Mouse (Mus musculus) heart, adult 2 months (tissue): ENCODE data around the gene Nf2. TPM values are rescaled to one million over a fixed set of nuclear protein-coding genes. Genes with fewer than 3 reads are reported as not detected.

ENCODE experiments used
- DNase-seq, 2 experiments: peaks; one replicate each; pipeline ENCODE4 v3.0.0; 2021
- H3K27ac ChIP-seq: fragments of 200-600 bp; 2 replicates; pipeline ENCODE4 v1.8.1; 2022
- H3K27me3 ChIP-seq: fragments of 200-500 bp; 2 replicates; pipeline ENCODE4 v1.6.1; 2012; ENCODE audit warnings: mild to moderate bottlenecking, low read length, inconsistent platforms, mixed read lengths; ENCODE audit not compliant: control insufficient read depth, insufficient read depth
- H3K36me3 ChIP-seq: fragments of 200-500 bp; 2 replicates; pipeline ENCODE4 v1.6.1; 2012; ENCODE audit warnings: low read length, inconsistent platforms; ENCODE audit not compliant: control insufficient read depth, insufficient read depth
- H3K4me1 ChIP-seq: fragments of 200-500 bp; 2 replicates; pipeline ENCODE4 v1.6.1; 2011; ENCODE audit warnings: low read length; ENCODE audit not compliant: control insufficient read depth, insufficient read depth
- H3K4me3 ChIP-seq: fragments of 200-600 bp; 2 replicates; pipeline ENCODE4 v1.8.1; 2022
- H3K79me2 ChIP-seq: fragments of 200-500 bp; replicated peaks from 2 replicates; pipeline ENCODE4 v1.6.1; 2012; ENCODE audit warnings: mild to moderate bottlenecking, inconsistent platforms, low read length, moderate library complexity, mixed read lengths; ENCODE audit not compliant: control insufficient read depth, insufficient read depth
- H3K9ac ChIP-seq: fragments of 200-500 bp; 2 replicates; pipeline ENCODE4 v1.6.1; 2012; ENCODE audit warnings: low read depth, mild to moderate bottlenecking, control low read depth, inconsistent platforms, low read length, mixed read lengths
- CTCF ChIP-seq: fragments of 200-600 bp; IDR thresholded peaks from 2 replicates; pipeline ENCODE4 v1.8.1; 2022; ENCODE audit warnings: antibody characterized with exemption, mild to moderate bottlenecking, moderate library complexity
- EP300 ChIP-seq: fragments of 200-500 bp; IDR thresholded peaks from 2 replicates; pipeline ENCODE4 v1.6.1; 2011; ENCODE audit warnings: low read depth, low read length, control low read depth; ENCODE audit not compliant: insufficient read depth
- POLR2A ChIP-seq: fragments of 200-500 bp; IDR thresholded peaks from 2 replicates; pipeline ENCODE4 v1.6.1; 2011; ENCODE audit warnings: mild to moderate bottlenecking, low read depth, low read length, control low read depth; ENCODE audit not compliant: insufficient read depth
- whole genome bisulfite sequencing: fragments of 180-500 bp; shearing (Covaris S2); methylation state at CpG from one replicate; pipeline ENCODE4 v1.1.7; 2018; 5-methylcytosine and 5-hydroxymethylcytosine counted together
- intact Hi-C: fragments of 180-260 bp; cut with DNase I; formaldehyde crosslinking; loops from one replicate; pipeline ENCODE4 v1.15.1; 2025
- long read RNA-seq: library from polyadenylated mRNA; stranded (forward); transcript quantifications from one replicate; pipeline ENCODE4 v2.0.0, GENCODE M21; 2021
- polyA plus RNA-seq: library from polyadenylated mRNA; depleted of rRNA; stranded (reverse); fragments of >200 nt; gene quantifications from 2 replicates; pipeline ENCODE4 v1.2.3, GENCODE M21; 2012; rRNA removed
- total RNA-seq, 2 experiments: library from RNA; stranded (reverse); gene quantifications; 2 replicates each; pipeline ENCODE4 v1.2.3; 2021

Nf2 gene
- total RNA-seq: 10 to 100 TPM; 77.1 to 85.0 TPM
- 57.1 and 85.2 TPM in 2 replicates for polyA plus RNA-seq
- long read RNA-seq, full-length matches to known transcripts: 27 of 56 reads
- long read RNA-seq, partial matches to known transcripts: 9 of 56 reads
- long read RNA-seq, other reads (novel, unspliced or antisense): 20 of 56 reads

DNA sequence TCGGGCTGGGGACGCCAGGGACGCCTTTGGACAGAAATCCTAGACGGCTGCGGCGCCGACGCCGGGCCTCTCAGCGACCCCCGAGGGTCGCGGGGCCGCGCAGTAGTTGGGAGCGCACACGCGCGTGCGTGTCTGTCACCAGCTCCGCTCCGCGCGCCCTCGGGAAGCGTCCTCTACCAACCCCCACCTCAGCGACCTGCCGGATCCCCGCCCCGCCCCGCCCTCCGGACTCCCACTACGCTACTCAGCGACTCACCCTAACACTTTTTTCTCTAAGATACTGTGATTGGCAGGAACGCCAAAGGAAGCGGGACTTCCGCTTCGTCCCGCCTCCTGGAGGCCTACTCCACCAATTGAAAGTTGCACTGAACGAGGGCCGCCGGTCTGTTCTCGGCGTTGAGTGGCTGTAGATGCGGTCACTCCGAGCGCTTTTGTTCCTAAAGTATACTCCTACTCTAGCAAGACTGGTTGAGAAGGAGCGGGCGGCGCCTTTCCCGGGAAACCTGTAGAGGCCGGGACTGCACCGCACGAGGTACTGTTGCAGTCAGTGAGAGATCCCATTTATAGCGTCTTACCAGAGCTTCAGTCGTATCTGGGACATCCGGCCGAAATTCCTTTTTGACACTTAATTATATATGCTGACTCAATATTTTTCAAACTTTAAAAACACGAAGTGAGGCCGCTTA, at the start of gene Nf2:
Gene Nf2, minus strand, starts transcription at position 279 of the 686 bp plus-strand sequence.
- H3K4me3 ChIP-seq: peak within 1 kb of the TSS; percentile 94
- H3K36me3 ChIP-seq: peaks cover 1% of the 10 kb centered on the region
- no peaks in the 10 kb centered on the region; the same call in 1 of the 2 replicates for H3K79me2 ChIP-seq
- H3K4me1 ChIP-seq: peaks cover 3% of the 10 kb centered on the region; the same call in 1 of the 2 replicates
- intact Hi-C loops: loop anchor here (5.0 kb wide), 1 partner anchor 142 kb away; no protein-coding TSS in a partner anchor
- no peaks in the 10 kb centered on the region for H3K27me3 ChIP-seq
- peak within 1 kb of the TSS; percentile 88 for H3K27ac ChIP-seq
- H3K9ac ChIP-seq: peak within 1 kb of the TSS; percentile 80
- WGBS: under 1% methylated on average over 60 of the region's 60 CpGs
- peak; percentile 61 for TF ChIP-seq POLR2A
- no peak for TF ChIP-seq EP300
- peak; percentile 49 for TF ChIP-seq CTCF
- DNase-seq: peak; percentile 94 to 99

DNA sequence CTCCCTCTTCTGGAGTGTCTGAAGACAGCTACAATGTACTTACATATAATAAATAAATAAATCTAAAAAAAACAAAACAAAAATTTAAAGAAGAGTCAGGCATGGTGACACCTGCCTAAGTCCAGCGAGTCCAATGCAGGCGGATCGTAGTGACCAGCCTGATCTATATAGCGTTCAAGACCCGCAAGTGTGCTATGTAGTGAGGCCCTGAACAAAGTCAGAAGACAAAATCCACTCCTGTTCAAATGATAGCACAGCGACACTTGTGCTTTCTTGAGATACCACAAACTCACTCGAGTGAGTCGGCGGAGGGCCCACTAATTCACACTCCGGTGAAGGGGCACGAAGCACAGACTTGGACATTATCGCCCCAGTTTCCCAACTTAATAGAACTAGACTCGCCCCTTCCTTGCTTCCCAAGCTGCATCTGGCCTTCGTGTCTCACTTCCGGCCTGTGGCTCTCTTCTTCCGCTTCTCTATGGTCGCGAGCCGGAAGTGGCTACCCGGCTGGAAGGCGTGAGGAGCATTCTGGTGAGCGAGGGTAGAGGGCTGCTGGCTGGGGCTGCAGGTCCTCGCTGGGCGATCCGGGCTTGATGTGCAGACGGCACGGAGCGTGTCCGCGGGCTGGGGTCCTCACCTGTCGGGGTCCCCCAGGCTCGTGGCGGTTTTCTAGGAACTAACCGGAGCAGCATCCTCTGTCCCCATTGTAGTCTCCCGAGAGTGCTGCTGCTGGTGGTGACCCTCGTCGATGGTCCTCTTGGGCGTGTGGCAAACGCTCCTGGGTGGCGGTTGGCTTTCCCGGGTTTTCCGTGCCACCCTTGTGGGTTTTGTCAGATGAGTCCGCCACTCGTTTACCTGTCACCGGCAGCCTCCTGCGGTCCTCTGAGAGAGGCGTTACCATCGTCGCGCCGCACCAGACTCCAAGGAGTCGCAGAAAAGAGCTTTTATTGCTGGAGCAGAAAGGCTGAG, 45.8 kb upstream of the Nf2 start, which contains the start of gene Thoc5:
Gene Thoc5, plus strand, starts transcription at position 473 of the 969 bp plus-strand sequence.
- Histone ChIP-seq H3K27me3 (no peaks in the 10 kb centered on the region), H3K27ac (peak within 1 kb of the TSS; percentile 56), H3K36me3 (no peaks in the 10 kb centered on the region), H3K79me2 (no peaks in the 10 kb centered on the region), H3K9ac (peak within 1 kb of the TSS; percentile 61), H3K4me1 (peaks cover 3% of the 10 kb centered on the region), H3K4me3 (peak within 1 kb of the TSS; percentile 73)
- intact Hi-C loops: no loop called here
- WGBS: 2% methylated on average over 52 of the region's 52 CpGs
- peak; percentile 84 to 87 for DNase-seq
- TF ChIP-seq POLR2A: peak; percentile 87
- TF ChIP-seq EP300: peak; percentile 24; the same call in 1 of the 2 replicates
- TF ChIP-seq CTCF: no peak

DNA sequence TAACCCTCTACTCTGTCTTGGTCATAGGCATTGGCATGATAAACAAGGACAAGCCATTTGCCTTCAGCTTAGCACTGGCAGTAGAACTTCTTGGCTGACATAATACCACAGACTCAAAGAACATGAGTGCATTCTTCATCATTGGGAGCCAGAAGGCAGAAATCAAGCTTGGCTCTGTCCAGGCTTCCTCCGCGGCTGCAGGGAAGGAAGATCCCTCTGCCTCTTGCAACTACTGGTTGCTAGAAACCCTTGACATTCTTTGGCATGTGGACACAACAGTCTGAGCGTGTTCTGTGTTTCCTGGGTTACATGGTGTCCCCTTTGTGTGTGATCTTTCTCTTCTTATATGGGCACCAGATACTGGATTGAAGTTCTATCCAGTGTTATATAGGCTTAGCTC, 37.7 kb upstream of the Nf2 start:
- WGBS: 86% methylated on average over 3 of the region's 3 CpGs
- no peak for TF ChIP-seq POLR2A
- TF ChIP-seq CTCF: no peak
- no peak for TF ChIP-seq EP300
- Histone ChIP-seq H3K9ac (no peak overlapping the region), H3K79me2 (no peaks in the 10 kb centered on the region), H3K27ac (no peak overlapping the region), H3K36me3 (no peaks in the 10 kb centered on the region), H3K4me1 (no peaks in the 10 kb centered on the region), H3K4me3 (no peak overlapping the region), H3K27me3 (no peaks in the 10 kb centered on the region)
- no peak for DNase-seq
- intact Hi-C loops: no loop called here

DNA sequence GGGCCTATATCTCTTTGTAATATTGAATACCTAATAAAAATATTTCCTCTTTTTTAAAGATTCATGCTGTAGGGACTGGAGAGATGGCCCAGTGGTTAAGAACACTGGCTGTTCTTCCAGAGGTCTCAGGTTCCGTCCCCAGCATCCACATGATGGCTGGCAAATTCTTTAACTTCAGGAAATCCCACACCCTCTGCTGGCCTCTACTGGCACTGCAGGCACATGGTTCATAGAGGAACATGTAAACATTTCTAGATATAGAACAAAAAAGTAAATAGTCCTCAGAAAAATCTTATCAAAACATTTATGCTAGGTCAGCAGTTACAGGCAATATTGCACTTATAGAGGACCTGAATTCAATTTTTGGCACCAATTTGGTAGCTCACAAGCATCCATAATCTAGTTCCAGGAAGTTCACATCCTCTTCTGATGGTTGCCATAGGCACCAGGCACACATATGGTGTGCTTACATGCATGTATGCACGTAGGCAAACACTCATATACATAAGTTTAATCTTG, 36.1 kb upstream of the Nf2 start:
- Histone ChIP-seq H3K4me1 (no peaks in the 10 kb centered on the region), H3K4me3 (no peak overlapping the region), H3K79me2 (no peaks in the 10 kb centered on the region), H3K27me3 (no peaks in the 10 kb centered on the region), H3K27ac (no peak overlapping the region), H3K36me3 (no peaks in the 10 kb centered on the region), H3K9ac (no peak overlapping the region)
- TF ChIP-seq EP300 (no peak), POLR2A (no peak), CTCF (peak; percentile 78)
- intact Hi-C loops: no loop called here
- WGBS: 47% methylated on average over 2 of the region's 2 CpGs
- peak; percentile 13 to 47 for DNase-seq

GRCm38 (mm10) chr11:4882892-4883627, 33.7 kb upstream of the Nf2 start:
- DNase-seq: peak in 1 of 2 experiments; percentile 11
- no peaks in the 10 kb centered on the region for H3K79me2 ChIP-seq
- TF ChIP-seq EP300 (no peak), POLR2A (no peak), CTCF (peak; percentile 44)
- intact Hi-C loops: no loop called here
- H3K27ac ChIP-seq: no peak overlapping the region
- H3K9ac ChIP-seq: no peak overlapping the region
- H3K27me3 ChIP-seq: no peaks in the 10 kb centered on the region
- H3K4me1 ChIP-seq: no peaks in the 10 kb centered on the region
- WGBS: 38% methylated on average over 14 of the region's 14 CpGs
- no peak overlapping the region for H3K4me3 ChIP-seq
- H3K36me3 ChIP-seq: no peaks in the 10 kb centered on the region
